In genomic region chr14:55730531-55731032, GRCm38 (mm10) we compare ENCODE assay signal across 17 mouse cellular contexts. TPM values are rescaled to one million over a fixed set of nuclear protein-coding genes. Genes with fewer than 3 reads are reported as not detected.
DNase-seq lines count a peak whose midpoint lies in the region; ATAC-seq lines count a peak whose summit lies in the region.
"Had no signal": no experiment of that assay in that cellular context is flagged by ENCODE, and none has a peak within 500 bp of the region (broad histone marks: within the 10 kb centered on the region; RNA-seq: fewer than 3 reads in every experiment).

No protein-coding gene starts in this region.

- peaks cover 11% of the 10 kb centered on the region for H3K4me1 ChIP-seq in forebrain, embryonic 15.5 days
- H3K4me1 ChIP-seq in forebrain, embryonic 11.5 days (replicated peaks; ENCODE audit: control insufficient read depth, insufficient read depth, low read length), result no peaks in the 10 kb centered on the region
- peaks cover 5% of the 10 kb centered on the region; the same call in 1 of the 2 replicates for H3K4me1 ChIP-seq in liver, embryonic 12.5 days
- H3K4me1 ChIP-seq: embryonic facial prominence, embryonic 15.5 days; limb, embryonic 10.5 days; midbrain, embryonic 12.5 days had no signal

- H3K27me3 ChIP-seq in forebrain, embryonic 15.5 days, result no peaks in the 10 kb centered on the region
- H3K27me3 ChIP-seq in forebrain, embryonic 11.5 days (ENCODE audit: control insufficient read depth, insufficient read depth, low read length), result no peaks in the 10 kb centered on the region
- peaks cover 22% of the 10 kb centered on the region for H3K27me3 ChIP-seq in liver, embryonic 12.5 days (replicated peaks)
- H3K27me3 ChIP-seq: embryonic facial prominence, embryonic 15.5 days; midbrain, embryonic 12.5 days had no signal

- intact Hi-C loops in heart, postnatal 36 days (cut with DNase I), result no loop called here

- peak; percentile 64 for ATAC-seq in forebrain, embryonic 15.5 days (replicated peaks)
- no peak for ATAC-seq in forebrain, embryonic 11.5 days (replicated peaks; ENCODE audit: low FRiP score)
- ATAC-seq in liver, embryonic 12.5 days, result peak; percentile 49; the same call in 1 of the 2 replicates

- H3K4me2 ChIP-seq in forebrain, embryonic 15.5 days (replicated peaks), result no peak overlapping the region
- H3K4me2 ChIP-seq in forebrain, embryonic 11.5 days (ENCODE audit: low read depth, low read length, severe bottlenecking), result no peak overlapping the region
- no peak overlapping the region for H3K4me2 ChIP-seq in liver, embryonic 12.5 days
- H3K4me2 ChIP-seq: embryonic facial prominence, embryonic 15.5 days; midbrain, embryonic 12.5 days had no signal

- no peaks in the 10 kb centered on the region for H3K9me3 ChIP-seq in forebrain, embryonic 15.5 days
- no peaks in the 10 kb centered on the region for H3K9me3 ChIP-seq in forebrain, embryonic 11.5 days (ENCODE audit: control insufficient read depth, low read length)
- H3K9me3 ChIP-seq in liver, embryonic 12.5 days (replicated peaks), result no peaks in the 10 kb centered on the region
- H3K9me3 ChIP-seq: embryonic facial prominence, embryonic 15.5 days; limb, embryonic 10.5 days; midbrain, embryonic 12.5 days had no signal

- no peak overlapping the region for H3K9ac ChIP-seq in forebrain, embryonic 15.5 days (replicated peaks)
- H3K9ac ChIP-seq in forebrain, embryonic 11.5 days (ENCODE audit: low read length), result no peak overlapping the region
- H3K9ac ChIP-seq in liver, embryonic 12.5 days, result no peak overlapping the region
- H3K9ac ChIP-seq: embryonic facial prominence, embryonic 15.5 days; midbrain, embryonic 12.5 days had no signal

- 57% methylated on average over 7 of the region's 7 CpGs for WGBS in forebrain, embryonic 15.5 days
- 83% methylated on average over 7 of the region's 7 CpGs for WGBS in forebrain, embryonic 11.5 days
- WGBS in liver, embryonic 12.5 days (ENCODE audit: insufficient replicate concordance), result 58% methylated on average over 7 of the region's 7 CpGs

- H3K36me3 ChIP-seq in forebrain, embryonic 15.5 days, result no peaks in the 10 kb centered on the region
- no peaks in the 10 kb centered on the region for H3K36me3 ChIP-seq in forebrain, embryonic 11.5 days (ENCODE audit: control insufficient read depth, insufficient read depth, low read length)
- no peaks in the 10 kb centered on the region for H3K36me3 ChIP-seq in liver, embryonic 12.5 days
- H3K36me3 ChIP-seq: embryonic facial prominence, embryonic 15.5 days; limb, embryonic 10.5 days; midbrain, embryonic 12.5 days had no signal

- no peak for DNase-seq in forebrain, embryonic 11.5 days (ENCODE audit: low spot score)
- DNase-seq in liver, result no peak
- peak; percentile 50 for DNase-seq in Muller cell, postnatal 12 days (ENCODE audit: inconsistent ontology term)
- peak; percentile 14 to 36 for DNase-seq in layer of hippocampus, postnatal 36 days
- no peak for DNase-seq in heart, postnatal 36 days
- no peak for DNase-seq in adrenal gland, postnatal 14 days
- DNase-seq: adrenal gland, postnatal 25 days; cerebellum, adult 9-11 months; gastrocnemius, postnatal 36 days; kidney, adult 8-10 months; lung, postnatal 10 days; thymus, postnatal 25 days had no signal

- peak overlapping the region; percentile 52; the same call in 1 of the 2 replicates for H3K27ac ChIP-seq in forebrain, embryonic 15.5 days (replicated peaks)
- H3K27ac ChIP-seq in forebrain, embryonic 11.5 days (ENCODE audit: low read depth, low read length), result no peak overlapping the region
- no peak overlapping the region for H3K27ac ChIP-seq in liver, embryonic 12.5 days
- H3K27ac ChIP-seq: embryonic facial prominence, embryonic 15.5 days; limb, embryonic 10.5 days; midbrain, embryonic 12.5 days had no signal

- no peak overlapping the region for H3K4me3 ChIP-seq in forebrain, embryonic 15.5 days
- no peak overlapping the region for H3K4me3 ChIP-seq in forebrain, embryonic 11.5 days (ENCODE audit: low read depth, low read length)
- H3K4me3 ChIP-seq in liver, embryonic 12.5 days, result no peak overlapping the region
- H3K4me3 ChIP-seq: embryonic facial prominence, embryonic 15.5 days; limb, embryonic 10.5 days; midbrain, embryonic 12.5 days had no signal

RNA-seq across cellular contexts. Expression of gene Rabggta, which starts 8.5 kb away (rescaled TPM):
- polyA plus RNA-seq in forebrain, embryonic 15.5 days (2015; fragmentation: Nextera tagmentation; extraction: Ambion mirVana), result 49.9 and 51.4 TPM in 2 replicates
- polyA plus RNA-seq in forebrain, embryonic 11.5 days (2014; fragmentation: Nextera tagmentation; extraction: Ambion mirVana), result 23.4 and 27.1 TPM in 2 replicates
- polyA plus RNA-seq in liver, embryonic 12.5 days (2016; fragmentation: Nextera tagmentation; extraction: Ambion mirVana), result 18.3 and 18.9 TPM in 2 replicates
- 10 to 100 TPM; 42.8 to 43.8 TPM for total RNA-seq in layer of hippocampus, postnatal 36 days (2021)
- 10 to 100 TPM; 12.7 to 13.3 TPM for total RNA-seq in heart, postnatal 36 days (2021)
- total RNA-seq in adrenal gland, postnatal 14 days (2021), result 19.5 and 21.1 TPM in 2 replicates

RNA-seq across cellular contexts. Expression of gene Dhrs1, which starts 14.9 kb away (rescaled TPM):
- 77.1 and 82.7 TPM in 2 replicates for polyA plus RNA-seq in forebrain, embryonic 15.5 days (2015; fragmentation: Nextera tagmentation; extraction: Ambion mirVana)
- 63.6 and 76.7 TPM in 2 replicates for polyA plus RNA-seq in forebrain, embryonic 11.5 days (2014; fragmentation: Nextera tagmentation; extraction: Ambion mirVana)
- polyA plus RNA-seq in liver, embryonic 12.5 days (2016; fragmentation: Nextera tagmentation; extraction: Ambion mirVana), result 34.3 and 35.2 TPM in 2 replicates
- 10 to 100 TPM; 82.7 to 83.2 TPM for total RNA-seq in layer of hippocampus, postnatal 36 days (2021)
- 10 to 100 TPM; 41.3 to 44.2 TPM for total RNA-seq in heart, postnatal 36 days (2021)
- 81.5 and 93.6 TPM in 2 replicates for total RNA-seq in adrenal gland, postnatal 14 days (2021)

RNA-seq across cellular contexts. Expression of gene Nop9, which starts 14.9 kb away (rescaled TPM):
- polyA plus RNA-seq in forebrain, embryonic 15.5 days (2015; fragmentation: Nextera tagmentation; extraction: Ambion mirVana), result 39.7 and 41.4 TPM in 2 replicates
- polyA plus RNA-seq in forebrain, embryonic 11.5 days (2014; fragmentation: Nextera tagmentation; extraction: Ambion mirVana), result 54.2 and 57.4 TPM in 2 replicates
- polyA plus RNA-seq in liver, embryonic 12.5 days (2016; fragmentation: Nextera tagmentation; extraction: Ambion mirVana), result 56.0 and 59.4 TPM in 2 replicates
- total RNA-seq in layer of hippocampus, postnatal 36 days (2021), result 10 to 100 TPM; 10.6 to 14.2 TPM
- total RNA-seq in heart, postnatal 36 days (2021), result 10 to 100 TPM in 1 of 2 experiments, 1 to 10 TPM in 1; 8.4 to 12.8 TPM
- total RNA-seq in adrenal gland, postnatal 14 days (2021), result 15.9 and 16.2 TPM in 2 replicates

RNA-seq across cellular contexts. Expression of gene Tgm1, which starts 16.9 kb away (rescaled TPM):
- 0.09 and 0.20 TPM in 2 replicates for polyA plus RNA-seq in forebrain, embryonic 15.5 days (2015; fragmentation: Nextera tagmentation; extraction: Ambion mirVana)
- polyA plus RNA-seq in forebrain, embryonic 11.5 days (2014; fragmentation: Nextera tagmentation; extraction: Ambion mirVana), result 0.21 and 1.4 TPM in 2 replicates
- polyA plus RNA-seq in liver, embryonic 12.5 days (2016; fragmentation: Nextera tagmentation; extraction: Ambion mirVana), result 1.6 and 2.1 TPM in 2 replicates
- total RNA-seq in layer of hippocampus, postnatal 36 days (2021), result under 1 TPM in 1 of 2 experiments, not detected in 1; 0.28 TPM
- total RNA-seq in heart, postnatal 36 days (2021), result under 1 TPM; 0.31 to 0.33 TPM
- total RNA-seq in adrenal gland, postnatal 14 days (2021), result 0.74 and 2.3 TPM in 2 replicates
- total RNA-seq: adrenal gland, postnatal 25 days; gastrocnemius, postnatal 36 days had no signal

RNA-seq across cellular contexts. Expression of gene Cideb, which starts 27.7 kb away (rescaled TPM):
- 0.15 and 0.29 TPM in 2 replicates for polyA plus RNA-seq in forebrain, embryonic 15.5 days (2015; fragmentation: Nextera tagmentation; extraction: Ambion mirVana)
- polyA plus RNA-seq in forebrain, embryonic 11.5 days (2014; fragmentation: Nextera tagmentation; extraction: Ambion mirVana), result not detected in 2 replicates
- 10.7 and 11.2 TPM in 2 replicates for polyA plus RNA-seq in liver, embryonic 12.5 days (2016; fragmentation: Nextera tagmentation; extraction: Ambion mirVana)
- 1 to 10 TPM; 1.2 to 1.6 TPM for total RNA-seq in layer of hippocampus, postnatal 36 days (2021)
- 1 to 10 TPM in 1 of 2 experiments, under 1 TPM in 1; 0.64 to 1.6 TPM for total RNA-seq in heart, postnatal 36 days (2021)
- total RNA-seq in adrenal gland, postnatal 14 days (2021), result 1.7 and 22.1 TPM in 2 replicates
- total RNA-seq: gastrocnemius, postnatal 36 days had no signal
- polyA plus RNA-seq: midbrain, embryonic 12.5 days had no signal

Comparison
In these comparisons a context has a peak if more than half of its experiments do, and no peak if none do; other contexts are left out.
1. DNase-seq: peak in Muller cell, postnatal 12 days (single experiment) and layer of hippocampus, postnatal 36 days (2 of 2); none in forebrain, embryonic 11.5 days (single experiment), liver (single experiment), heart, postnatal 36 days (0 of 2) and adrenal gland, postnatal 14 days (single experiment).